Mouse (Mus musculus) 3134 (cell line): ENCODE measurements at regions not wholly inside any gene's neighbourhood (a gene's known extent, or its start where the extent isn't known, plus 50 kb on each side); places are given as distances from the start of the nearest gene placed in this dataset.
A peak's percentile ranks its signal among the peaks of the same experiment; 100 is the strongest.

Source experiments
- DNase-seq: peaks from one replicate; pipeline ENCODE4 v3.0.0-alpha.2; 2011; ENCODE audit warnings: low spot score; ENCODE audit not compliant: insufficient read length; ENCODE audit errors: extremely low read depth

DNA sequence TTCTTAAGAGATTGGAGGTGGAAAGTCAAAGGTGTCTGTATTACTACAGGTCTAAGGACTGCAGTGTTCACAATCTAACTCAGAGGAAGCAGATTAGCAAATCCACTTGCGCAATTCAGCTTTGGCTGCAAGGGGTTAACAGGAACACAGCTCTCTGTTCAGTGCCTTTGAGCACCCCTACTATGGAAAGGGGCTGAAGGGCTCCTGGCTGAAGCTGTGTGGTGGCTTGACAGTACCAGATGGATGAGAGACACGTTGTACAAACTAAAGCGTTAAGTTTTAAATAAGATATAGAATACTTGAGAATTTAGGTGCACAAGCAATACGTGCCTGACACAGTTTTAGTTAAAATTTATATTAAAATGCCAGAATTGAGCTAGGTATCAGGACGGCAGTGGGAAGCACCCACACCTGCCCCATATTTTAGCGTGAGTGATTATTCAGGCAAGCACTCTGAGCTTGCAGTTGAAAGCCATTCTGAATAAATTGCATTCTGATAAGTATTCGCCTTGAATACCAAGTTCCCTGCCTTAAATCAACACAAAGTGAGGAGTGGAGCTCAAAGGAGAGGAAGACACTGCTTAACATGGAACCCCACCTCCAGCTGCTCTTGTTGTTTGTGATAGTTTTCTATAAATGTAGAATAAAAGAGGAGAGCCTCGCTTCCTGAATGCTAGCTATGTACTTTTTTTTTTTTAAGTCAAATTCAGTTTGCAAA, 223.1 kb upstream of the Adamts16 start:
- DNase-seq, result no peak

DNA sequence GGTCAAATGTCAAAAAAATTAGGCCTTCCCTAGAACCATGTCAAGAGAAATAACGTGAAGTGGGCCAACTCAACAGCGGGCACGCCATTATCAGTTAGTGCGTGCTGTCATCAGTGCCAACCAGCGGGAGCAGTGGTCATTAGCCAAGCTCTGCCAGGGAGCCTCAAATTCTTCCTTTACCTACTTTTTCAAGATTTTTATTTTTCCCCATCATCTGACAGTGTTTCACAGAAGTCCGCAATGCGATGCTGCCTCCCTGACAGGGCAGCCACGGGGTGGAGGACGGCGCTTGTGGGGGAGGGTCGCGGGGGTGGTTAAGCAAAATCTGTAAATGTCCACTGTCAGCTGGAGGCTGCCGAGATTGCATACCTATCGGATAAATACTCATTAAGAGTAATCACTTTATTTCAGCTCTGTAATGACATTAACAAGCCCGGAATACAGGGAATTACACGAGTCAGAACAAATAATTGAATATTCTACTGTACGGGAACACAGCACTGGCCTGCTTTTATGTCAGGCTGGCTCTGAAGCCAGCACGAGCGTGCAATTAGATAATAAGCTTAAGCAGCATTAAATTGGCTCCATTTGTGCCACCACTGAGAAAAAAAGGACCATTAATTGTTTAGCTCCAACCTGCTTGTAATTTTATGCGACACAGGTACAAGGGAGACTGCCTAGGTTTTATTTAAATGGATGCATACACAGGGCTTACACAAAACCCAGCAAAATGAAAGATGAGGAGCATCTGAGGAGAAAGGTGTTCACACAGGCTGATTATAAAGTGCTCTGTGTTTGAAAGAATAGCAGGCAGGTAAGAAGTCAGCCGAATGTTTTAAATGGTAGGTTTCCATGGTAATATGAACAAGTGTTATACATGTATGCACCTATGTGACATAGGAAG, 212.0 kb upstream of the Adamts16 start:
- DNase-seq, result no peak

DNA sequence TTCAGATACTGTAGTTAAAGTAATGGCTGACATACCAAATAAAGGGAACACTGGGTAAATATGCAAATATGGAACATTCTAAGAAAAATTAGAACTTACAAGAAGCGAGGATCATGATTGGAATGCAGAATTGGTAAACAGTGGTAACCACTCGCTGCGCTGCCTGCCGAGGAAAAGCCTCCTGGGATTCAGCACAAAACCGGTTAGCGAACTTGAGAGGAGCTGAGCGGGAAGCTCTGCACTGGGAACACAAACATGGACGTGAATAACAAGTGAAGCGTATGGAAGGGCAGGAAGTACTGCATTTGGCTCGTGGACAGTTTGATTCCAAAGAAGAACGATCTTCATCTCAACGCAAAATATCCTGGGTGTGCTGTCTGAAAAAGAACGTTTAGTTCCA, 209.0 kb upstream of the Adamts16 start:
- no peak for DNase-seq

- DNase-seq, result no peak
These were observed 194.4 kb upstream of the Adamts16 start for GRCm38 (mm10) chr13:71036000-71036399.

DNA sequence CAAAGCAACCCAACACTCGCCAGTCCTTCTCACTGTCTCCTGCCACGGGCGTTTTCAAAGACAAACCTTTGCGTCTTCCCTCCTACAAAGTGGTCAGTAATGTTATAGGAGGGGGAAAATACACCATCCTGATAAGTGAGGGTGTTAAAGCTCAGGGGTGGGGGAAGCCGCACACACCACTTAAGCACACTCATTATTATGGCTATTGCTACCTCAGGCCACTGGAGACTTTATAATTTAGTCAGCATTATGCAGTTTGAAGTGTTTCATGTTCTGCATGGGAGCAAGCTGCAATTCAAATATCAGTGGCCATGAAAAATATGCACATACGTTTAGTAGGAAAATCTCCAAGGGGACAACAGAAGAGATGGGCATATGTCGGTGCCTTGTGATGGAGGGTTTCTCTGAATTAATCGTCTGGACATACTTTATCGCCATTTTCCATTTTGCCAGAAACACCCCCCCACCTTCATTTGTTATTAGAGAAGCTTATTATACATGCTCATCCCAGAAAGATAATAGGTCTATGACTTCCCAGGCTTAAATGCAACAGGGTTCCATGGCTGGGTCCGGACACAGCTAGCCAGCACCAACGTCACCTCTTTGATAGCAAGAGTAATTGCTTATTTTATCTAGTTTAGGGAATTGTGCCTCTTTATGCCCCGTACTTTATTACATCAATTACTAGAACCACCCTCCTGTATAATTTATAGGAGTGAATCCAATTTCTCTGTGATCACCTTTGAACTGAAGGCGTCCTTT, 193.5 kb upstream of the Adamts16 start:
- DNase-seq, result no peak

- DNase-seq, result no peak
These were observed 166.6 kb upstream of the Adamts16 start for GRCm38 (mm10) chr13:71008216-71008615.

GRCm38 (mm10) chr13:71006117-71006516, 164.5 kb upstream of the Adamts16 start:
- peak; percentile 5 for DNase-seq

GRCm38 (mm10) chr13:71003517-71003916, 161.9 kb upstream of the Adamts16 start:
- no peak for DNase-seq

GRCm38 (mm10) chr13:71001278-71001677, 159.7 kb upstream of the Adamts16 start:
- DNase-seq, result no peak

GRCm38 (mm10) chr13:71000422-71001008, 158.9 kb upstream of the Adamts16 start:
- no peak for DNase-seq

- DNase-seq, result no peak
These were observed 151.9 kb upstream of the Adamts16 start for GRCm38 (mm10) chr13:70993522-70993921.

- DNase-seq, result no peak
These were observed 148.5 kb upstream of the Adamts16 start for GRCm38 (mm10) chr13:70989999-70990645.

- DNase-seq, result no peak
These were observed 137.7 kb upstream of the Adamts16 start for GRCm38 (mm10) chr13:70979344-70979743.

DNA sequence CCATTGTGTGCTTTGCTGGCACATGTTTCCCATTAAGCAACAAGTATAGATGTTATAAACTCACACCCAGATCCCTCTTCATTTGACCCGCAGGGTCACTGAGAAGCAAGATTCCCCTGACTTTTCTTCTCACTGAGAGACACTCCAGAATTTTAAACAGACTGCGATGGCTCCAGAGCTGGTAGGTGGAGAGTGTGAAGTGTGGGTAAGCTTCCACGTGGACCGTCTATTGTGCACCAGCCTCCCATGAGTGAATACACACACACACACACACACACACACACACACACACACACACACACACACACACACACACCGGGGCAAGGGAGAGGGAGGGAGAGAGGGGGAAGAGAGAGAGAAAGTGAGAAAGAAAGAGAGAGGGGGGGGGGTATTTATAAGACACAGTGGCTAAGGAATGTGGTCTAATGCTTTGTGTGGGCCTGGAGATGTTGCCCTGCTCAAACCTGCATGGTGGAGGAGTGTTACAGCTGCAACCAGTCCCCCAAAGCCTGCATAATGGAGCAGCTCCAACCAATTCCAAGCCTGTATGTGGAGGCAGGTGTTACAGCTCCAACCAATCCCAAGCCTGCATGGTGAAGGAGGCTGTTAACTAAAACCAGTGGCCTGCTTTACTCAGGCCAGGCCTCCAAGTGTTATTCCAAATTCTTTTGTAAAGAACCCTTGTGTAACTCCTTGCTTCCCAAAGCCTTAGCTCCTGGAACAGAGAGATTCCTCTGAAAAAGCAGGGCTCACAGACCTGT, 137.1 kb upstream of the Adamts16 start:
- DNase-seq, result no peak

DNA sequence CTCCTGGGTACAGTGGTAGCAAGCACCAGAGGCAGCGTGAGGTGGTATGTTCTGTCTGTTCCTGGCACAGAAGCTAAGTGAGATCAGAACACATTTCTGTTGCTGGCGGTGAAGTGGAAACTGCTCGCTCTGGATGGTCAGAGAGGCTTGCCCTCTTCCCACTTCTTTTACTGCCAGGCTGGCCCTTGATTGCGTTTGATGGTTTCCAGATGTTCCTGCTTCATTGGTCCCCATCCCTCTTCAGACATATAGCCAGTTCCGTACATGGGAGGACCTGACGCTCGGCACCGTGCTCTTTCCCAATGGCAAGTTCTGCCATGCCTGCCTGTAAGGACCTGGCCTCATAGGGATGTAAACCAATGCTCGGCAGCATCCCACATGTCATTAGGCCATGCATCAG, 128.0 kb upstream of the Adamts16 start:
- no peak for DNase-seq

DNA sequence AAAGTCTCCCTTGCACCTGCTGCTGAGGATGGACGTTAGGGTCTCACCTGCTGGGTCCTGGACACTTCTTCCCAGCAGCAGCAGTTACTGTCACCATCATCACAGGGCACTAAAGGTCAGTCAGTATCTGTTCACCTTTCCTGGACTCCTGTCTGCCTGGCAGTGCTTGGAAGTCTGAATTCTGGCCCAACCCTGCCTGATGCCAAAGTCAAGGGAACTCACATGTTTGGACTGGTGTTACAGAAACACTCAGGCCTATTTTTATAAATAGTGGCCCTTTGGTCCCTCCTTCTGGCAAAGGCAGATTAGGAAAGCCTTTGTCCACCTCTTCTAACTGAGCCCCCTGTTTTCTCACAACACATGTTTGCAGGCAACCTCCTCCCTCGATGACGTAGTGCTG, 126.2 kb upstream of the Adamts16 start:
- no peak for DNase-seq

- DNase-seq, result no peak
These were observed 121.8 kb upstream of the Adamts16 start for GRCm38 (mm10) chr13:70963384-70963783.

- no peak for DNase-seq
These were observed 92.9 kb upstream of the Adamts16 start for GRCm38 (mm10) chr13:70934309-70935037.

DNA sequence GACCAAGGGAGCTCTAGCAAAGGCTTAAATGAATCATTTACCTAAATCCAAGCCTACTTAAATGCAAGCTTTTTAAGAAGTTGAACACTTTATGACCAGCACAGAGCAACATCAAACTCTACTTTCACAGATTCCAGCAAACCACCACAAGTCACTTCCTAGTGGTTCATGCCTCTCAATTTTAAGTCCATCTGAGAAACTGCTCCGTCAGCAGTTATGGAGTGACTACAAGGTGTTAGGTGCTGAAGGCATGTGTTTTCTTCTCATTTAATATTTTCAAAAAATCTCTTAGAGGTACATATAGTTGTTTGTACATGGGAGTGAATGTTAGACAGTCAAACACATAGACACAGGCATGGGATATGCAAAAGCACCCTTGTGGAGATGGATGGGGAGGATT, 72.2 kb upstream of the Adamts16 start:
- no peak for DNase-seq
